Mouse (Mus musculus) layer of hippocampus, postnatal 36 days (tissue): ENCODE data around the gene Dad1. TPM values are rescaled to one million over a fixed set of nuclear protein-coding genes. Genes with fewer than 3 reads are reported as not detected.

Experiments
- DNase-seq, 2 experiments: peaks; one replicate each; pipeline ENCODE4 v3.0.0; 2022
- total RNA-seq, 2 experiments: library from RNA; stranded (reverse); gene quantifications; 2 replicates each; pipeline ENCODE4 v1.2.3; 2021

Gene Dad1
- total RNA-seq, 2 experiments from 2014 or later, result 123 to 131 TPM

DNA sequence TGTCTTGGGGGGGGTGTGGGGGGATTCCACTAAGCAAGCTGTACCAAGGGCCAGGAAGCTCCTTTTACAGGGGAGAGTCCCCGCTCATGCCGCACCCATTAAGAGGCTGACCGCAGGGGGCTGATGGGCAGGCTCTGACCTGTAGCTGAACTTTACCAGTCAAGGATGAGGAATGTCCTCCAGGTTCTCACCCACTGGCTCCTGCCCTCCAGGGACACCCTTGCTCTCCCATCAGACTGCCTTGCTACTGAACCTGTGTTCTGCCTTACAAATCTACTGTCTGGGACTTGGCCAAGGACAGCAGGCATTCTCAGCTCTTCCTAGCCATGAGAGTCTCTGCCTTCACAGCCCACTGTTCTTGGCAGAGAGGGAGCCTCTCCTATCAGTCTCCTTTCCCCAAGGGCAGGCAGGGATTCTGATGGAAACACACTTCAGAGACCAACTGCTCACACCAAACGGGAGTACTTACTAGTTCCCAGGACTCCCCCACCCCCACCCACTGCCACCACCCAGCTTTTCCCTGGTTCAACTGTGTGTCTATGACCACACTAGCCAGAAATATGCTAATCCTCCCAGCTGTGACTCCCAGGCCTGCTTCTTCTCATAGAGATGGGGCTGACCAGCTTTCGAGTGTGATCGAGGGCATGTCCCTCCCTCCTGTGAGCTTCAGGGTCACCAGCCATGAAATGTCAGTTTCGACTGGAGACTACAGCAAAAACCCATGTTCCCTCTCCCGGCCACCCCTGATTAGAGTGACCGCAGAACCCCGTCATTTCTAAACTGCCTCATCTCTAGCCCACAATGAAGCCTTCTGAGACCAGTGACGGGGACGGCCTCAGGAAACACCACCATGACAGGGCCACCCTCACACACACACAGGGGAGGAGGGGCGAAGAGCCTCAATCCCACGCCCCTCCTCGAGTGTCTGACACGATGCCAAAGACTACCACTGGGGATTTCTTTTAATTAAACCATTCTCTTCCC is 29.1 kb downstream of the Dad1 start:
- no peak for DNase-seq

DNA sequence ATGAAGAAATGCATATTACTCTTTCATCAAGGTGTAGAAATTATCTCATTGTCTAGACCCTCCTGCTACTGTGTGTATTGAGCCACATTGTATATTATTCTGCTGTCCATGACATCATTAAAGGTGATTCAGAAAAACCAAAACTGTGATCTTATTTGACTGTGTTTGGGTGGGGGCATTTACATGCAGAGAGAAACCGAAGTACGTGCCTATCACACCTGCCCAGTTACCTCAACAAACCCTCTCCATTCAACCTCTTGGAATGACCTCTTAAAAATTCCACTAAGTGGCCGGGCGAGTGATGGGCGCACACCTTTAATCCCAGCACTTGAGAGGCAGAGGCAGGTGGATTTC is 29.9 kb downstream of the Dad1 start:
- no peak for DNase-seq

DNA sequence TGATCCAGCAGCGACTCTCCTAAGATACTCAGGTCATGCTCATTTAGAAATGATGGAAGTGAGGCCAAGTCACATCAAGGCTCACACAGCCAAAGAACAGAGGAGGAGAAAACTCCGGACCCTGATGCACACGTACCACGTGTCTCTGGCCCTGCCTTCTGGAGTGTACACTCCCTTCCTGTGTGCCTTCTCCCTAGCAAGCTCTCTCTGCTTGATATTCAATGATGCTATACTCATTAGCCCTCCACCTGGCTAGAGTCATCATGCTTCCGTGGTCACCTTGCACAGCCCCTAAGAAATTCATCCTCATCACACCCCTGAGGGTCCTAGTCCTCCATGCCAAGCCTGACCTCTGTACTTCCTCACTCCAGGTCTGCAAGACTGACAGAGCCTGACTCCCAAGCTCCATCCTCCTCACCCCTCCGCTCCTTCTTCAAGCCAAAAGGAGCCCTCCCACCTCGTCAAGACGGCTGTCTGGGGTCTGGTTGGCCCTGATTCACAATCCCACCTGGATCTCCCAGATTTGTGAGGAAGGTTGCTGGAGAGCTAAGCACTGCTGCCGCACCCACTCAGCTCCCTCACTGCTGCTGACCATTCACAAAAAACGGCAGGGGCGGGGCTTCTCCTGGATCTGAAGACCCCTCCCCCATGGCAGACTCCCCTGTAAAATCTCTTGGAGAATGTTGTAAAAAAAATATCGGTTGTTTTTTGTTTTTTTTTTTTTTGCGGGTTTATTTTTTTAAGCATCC is 30.4 kb downstream of the Dad1 start:
- DNase-seq, result no peak

DNA sequence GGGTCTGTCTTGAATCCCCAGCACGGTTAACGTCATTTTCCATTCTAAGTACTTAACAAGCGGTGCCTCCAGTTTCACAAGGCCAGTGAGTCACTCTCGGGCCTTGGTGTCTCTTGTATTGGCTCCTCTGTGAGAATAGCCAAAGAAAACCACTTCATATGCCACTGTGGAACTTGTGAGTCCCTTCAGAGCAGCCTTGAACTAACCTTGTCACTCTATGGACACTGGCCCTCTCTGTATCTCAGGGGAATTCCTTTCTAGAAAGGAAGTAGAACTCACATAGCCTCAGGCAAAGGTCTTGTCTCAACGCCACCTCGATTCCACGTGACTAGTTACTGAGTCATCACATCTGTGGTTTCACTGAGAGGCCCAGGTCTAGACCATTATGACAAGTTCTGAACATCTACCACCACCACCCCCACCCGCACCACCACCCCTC is 31.6 kb downstream of the Dad1 start:
- DNase-seq, result no peak

DNA sequence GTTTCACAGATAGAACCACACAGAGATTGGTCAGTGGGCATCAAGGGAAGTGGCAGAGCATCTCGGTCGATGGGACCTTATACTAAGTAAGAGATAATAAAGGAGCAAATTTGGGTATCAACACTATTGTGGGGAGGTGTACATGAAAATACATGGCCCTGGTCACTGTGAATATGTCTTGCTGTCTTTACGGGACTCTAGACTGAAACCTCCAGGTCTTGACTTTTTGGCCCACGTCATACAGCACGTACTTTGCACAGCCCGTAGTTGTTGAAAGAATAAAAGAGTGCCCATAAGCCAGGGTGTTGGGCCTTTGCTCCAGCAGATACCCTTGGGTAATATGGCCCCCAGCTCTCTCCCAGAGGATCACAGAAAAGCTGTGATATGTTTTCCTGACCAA is 32.3 kb downstream of the Dad1 start:
- DNase-seq, result no peak

DNA sequence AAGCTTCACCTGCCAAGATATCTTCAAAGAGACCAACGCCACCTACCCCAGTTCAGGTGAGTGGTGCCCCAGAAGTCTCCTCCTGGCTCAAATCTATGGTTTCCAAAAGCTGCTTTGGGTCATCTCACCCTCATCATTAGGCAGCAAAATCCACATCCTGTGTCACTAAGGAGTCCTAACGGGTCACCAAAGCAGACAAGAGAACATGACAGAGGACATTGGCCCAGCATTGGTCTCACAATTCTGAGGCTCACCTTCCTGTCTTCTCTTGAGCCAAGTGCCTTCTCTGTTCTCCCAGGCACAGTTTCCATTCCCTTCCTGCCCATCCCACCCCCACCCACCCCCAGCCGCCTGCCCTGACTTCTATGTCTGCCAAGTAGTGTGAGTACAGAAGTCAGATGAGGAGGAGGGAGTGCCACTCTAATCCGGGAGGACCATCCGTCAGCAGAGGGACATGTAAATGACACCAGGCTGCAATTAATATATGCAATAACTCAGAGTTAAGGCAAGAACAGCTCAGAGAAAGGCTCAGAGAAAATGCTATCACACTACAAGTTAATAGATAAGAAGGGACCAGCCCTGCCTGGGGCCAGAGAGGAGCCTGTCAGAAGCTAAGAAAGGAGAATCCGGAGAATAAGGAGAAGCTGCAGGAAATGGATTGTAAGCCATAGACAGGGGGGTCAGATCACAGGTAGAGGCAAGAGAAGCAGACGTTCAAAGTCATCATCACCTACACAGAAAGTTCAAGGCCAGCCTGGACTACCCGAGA is 33.0 kb downstream of the Dad1 start:
- no peak for DNase-seq

DNA sequence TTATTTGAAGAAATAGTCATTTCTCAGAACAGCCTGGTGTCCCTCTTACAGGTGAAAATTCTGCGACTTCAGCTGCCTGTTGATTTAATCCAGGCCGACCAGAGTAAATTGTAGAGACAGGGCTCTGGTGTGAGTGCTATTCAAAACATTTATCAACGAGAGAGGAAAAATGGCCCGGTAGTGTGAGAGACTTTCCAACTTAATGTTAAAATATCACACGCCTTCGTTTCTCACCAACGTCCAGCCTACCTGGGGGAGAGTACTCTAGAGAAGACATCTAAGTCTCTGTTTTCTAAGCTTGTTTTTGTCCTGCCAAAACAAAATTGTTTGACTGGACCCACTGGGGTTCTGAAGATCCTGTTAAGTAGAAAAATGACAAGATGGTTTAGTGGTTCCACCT is 34.1 kb downstream of the Dad1 start:
- no peak for DNase-seq

DNA sequence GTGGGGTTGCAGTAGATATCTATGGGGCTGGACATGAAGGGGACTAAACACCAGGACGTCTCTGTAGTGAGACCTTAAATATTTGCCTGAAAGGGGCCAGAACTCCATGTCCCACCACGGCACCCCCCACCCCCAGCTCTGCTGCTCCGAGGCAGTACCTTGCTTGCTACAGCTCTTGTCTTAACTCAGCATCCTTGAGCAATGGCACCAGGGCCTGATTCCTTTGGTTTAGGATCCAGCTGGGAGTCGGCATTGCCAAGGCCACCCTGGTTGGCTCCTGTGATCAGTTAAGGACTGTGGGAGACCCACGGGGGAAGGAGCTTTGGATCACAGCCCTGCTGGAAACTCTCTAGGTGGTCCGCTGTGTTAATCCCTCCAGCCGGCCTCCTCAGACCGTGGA is 34.6 kb downstream of the Dad1 start:
- DNase-seq, result no peak

DNA sequence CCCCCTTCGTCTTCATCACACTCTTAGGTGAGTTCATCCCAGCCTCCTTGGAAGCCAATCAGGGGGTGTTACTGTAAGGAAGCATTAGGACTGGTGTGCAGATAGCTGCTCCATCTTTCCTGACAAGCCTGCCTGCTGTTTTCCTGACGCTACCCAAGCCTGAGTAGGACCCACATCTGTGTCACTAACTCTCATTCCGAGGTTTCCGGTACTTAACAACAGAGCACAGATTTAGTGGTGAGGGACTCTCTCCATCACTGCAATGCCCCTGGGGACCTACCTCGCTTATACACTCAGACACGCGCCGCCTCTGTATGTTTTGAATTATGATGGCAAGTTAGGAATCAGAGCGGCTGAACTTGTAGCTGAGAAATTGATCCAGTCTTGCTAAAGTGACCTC is 35.2 kb downstream of the Dad1 start:
- no peak for DNase-seq

DNA sequence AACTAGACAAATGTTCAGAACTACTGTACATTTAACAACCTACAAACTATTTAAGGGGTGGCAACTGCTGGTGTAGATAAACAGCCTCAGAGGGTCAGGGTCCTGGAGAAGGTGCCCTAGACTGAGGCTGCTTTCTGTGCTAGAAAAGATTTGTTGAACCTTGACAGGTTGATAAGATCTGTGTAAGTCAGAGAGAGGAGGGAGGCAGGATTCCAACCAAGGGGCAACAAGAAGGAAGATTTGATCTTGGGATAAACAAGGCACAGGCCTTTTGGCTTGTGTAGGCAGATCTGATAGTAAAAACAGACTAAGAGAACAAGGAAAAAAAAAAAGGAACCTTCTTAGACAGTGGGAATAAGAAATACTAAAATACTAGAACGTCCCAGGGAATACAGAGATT is 35.7 kb downstream of the Dad1 start:
- no peak for DNase-seq

DNA sequence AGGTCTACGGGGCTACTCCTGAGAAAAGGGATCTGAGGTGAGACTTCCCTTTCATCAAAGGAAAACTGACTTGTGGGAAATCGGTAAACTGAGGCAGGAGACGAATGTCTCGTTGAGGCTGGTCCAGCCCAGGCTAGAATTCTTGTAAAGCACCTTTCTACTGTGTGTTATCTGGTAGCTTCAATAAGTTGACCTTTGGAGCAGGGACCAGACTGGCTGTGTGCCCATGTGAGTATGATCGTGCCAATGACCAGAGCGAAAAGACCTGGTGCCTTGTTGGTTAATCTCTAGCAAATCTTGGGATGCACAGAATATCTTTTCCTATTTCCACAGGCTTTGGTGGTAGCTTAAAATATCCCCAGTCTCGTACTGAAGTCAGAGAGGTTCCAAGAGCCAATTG is 37.8 kb downstream of the Dad1 start:
- no peak for DNase-seq

DNA sequence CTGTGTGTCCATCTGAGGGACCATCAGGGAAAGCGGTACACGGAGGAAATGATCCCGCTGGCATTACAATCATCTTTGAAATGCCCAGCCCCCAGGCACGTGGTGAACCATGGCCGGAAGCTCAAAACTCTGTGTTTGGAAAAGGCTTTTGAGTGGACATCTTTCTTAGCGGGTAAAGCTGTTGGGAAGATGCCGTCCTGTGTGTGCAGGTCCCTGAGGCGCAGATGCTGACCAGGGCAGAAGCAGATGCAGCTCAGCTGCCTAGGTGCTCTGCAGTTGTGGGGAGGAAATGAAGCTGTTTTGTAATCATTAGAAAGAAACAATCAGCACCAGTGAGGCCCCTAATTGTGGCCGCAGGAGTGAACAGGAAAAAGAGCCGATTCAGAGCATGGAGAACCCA is 39.0 kb downstream of the Dad1 start:
- DNase-seq, result no peak

DNA sequence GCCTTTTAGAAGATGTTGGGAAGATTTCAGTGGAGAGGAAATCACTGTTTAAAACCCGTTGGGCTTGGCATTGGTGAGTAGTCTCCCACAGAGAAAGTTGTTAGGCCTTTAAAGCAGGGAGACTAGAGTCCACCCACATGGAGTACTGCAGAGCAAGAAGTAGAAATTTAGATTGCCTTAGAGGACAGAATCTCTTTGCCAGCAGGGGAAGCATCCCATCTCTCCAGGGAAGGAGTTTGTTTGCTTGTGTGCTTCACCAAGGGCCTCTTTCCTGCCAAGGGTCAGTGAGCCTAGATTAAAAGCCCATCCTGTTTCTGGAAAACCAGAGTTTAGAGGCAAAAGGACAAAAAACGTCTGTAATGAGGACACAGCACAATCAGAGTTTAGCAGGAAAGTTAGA is 39.4 kb downstream of the Dad1 start:
- no peak for DNase-seq

DNA sequence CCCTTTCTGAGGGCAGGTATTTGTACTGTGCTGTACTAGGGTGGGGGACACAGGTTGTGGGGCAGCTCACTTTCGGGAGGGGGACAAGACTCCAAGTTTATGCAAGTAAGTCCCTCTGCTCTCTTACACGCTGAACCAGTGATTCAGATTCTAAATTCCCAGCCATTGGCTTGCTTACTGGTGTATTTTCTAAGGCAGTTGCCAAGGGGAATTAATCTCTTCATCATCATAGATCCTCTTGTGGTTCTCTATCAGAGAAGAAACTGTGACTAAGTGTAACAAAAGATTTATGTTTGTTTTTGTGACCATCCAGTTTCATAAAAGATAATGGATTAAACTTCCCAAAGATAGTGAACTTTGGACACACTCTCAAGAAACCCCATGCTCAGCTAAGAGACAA is 40.2 kb downstream of the Dad1 start:
- no peak for DNase-seq

DNA sequence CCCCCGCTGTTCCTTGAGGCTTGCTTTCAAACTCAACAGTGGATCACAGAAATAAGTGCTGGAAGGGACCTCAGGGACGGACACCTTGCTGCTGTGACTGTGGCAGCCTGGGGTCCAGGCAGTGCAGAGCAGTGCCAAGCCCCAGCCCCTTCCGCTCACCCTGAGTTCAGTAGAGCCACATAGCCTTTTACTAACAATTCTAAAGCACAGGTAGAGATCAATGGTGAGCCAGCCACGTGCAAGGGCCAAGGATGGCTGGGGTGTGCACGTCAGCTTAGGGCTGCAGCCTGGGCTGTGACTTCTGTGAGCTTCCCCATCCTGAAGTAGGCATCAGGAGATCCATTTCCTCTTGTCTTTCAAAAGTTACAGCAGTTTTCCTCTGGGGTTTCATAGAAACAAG is 42.1 kb downstream of the Dad1 start:
- DNase-seq, result no peak

DNA sequence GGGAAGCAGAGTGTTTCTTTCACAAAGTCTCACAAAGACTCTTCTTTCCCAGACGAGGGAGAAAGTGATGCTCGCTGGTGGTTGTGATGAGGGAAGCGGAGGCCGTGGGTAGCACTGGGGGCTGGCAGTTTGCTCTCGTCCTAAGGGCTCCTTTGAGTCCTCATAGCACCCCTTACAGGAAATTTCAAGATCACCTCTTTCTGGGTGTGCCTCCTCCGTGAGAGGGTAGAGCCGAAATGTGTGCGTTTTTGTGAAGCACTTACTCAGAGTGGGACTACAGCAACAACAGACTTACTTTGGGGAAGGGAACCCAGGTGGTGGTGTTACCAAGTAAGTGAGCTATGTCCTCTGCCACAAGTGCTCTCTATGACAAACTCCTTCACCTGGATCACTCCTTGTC is 42.7 kb downstream of the Dad1 start:
- no peak for DNase-seq

DNA sequence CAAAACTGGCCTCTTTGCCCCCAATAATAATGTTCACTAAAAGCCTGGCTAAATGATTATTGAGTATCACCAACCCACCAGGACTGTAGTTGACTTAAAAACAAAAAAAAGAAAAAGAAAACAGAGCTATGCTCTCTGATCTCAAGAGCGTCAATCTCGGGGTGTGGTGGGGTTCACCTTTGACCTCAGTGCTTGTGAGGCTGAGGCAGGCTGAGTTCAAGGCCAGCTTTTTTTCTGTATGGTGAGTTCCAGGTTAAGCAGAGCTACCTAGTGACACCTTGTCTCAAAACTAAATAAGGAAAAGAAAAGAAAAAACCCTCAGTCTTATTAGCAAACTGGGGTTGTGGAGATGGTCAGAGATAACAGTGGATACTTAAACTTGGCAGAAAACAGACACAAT is 43.5 kb downstream of the Dad1 start:
- DNase-seq, result no peak

DNA sequence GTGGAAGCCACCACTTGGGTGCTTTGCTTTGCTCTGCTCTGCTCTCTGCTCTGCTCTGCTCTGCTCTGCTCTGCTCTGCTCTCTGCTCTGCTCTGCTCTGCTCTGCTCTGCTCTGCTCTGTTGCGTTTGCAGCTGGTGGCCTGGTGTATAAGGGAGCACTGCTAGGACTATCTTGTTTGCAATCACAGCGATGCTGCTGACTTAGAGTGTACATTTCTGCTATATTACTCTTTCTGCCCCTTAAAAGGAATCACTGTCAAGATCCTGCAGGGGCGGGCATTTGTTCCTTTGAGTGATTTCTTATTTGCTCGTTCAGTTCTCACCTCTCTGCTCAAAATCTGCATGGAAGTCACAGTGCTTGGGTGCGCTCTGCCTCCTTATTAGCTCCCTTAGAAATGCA is 44.0 kb downstream of the Dad1 start:
- no peak for DNase-seq

DNA sequence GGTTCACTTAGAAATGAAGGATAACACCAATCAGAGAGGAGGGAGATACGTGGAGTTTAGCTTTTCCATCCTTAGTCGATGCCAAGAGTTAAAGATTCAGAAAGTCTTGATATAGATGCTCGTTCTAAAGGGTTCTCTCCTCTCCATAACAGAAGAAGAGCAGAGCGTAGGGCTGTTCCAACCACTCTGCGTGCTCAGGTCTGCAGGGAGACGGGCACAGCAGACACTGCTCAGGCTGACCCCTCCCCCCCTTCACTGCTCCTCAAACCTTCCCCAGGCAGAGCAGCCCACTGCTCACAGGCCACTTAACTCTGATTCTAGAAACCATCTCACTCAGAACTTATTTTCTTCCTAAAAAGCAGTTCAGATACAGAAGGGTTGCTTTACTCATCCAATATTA is 45.2 kb downstream of the Dad1 start:
- no peak for DNase-seq

DNA sequence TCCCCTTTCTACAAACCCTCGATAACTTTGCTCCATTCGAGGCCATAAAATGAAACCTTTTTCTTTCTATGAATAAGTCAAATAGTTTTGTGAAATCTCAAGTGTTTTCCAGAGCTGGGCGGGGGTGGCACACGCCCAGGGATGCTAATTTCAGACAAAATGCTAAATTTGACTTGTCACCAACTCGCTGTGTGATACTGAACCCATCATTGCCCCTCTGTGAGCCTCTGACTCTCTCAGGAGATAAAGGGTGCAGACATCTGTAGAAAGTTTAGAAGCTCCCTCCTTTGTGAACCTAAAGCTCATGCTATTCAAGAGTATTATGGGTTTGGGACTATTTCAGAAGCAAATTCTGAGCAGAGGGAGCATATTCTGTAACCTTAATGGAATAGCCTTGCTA is 46.0 kb downstream of the Dad1 start:
- no peak for DNase-seq

DNA sequence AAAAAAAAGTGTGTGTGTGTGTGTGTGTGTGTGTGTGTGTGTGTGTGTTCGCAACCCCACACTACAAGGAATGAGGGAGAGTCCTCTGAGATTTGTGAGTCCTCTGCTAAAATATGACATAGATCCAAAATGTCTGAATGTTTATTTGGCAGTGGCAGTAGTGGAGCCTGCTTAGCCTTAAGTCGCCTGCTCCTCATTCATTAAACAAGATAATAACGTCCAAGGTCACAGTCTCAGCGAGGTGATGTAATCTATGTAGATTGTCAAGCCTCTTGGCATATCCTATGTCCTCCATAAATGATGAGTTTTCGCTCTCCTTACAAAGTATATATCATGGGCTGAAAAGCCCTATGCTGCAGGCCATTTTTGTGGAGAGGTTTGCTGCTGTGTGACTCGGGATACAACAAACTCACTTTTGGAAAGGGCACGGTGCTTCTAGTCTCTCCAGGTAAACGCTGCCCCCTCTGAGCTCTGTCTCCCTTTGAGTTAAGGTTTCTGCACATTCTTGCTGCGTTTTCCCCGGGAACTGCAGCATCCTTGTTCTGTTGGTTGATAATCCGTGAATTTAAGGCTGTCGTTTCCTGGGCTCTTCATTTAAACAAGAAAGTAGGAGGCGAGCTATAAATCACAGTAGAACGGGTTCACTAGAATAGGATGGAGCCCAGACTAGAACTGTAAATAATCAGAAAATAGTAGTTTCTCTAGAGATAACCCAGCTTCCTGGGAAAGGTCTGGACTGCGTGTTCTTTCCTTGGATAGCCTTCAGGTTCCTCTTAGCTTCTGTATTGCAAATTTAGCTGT is 47.0 kb downstream of the Dad1 start:
- no peak for DNase-seq

DNA sequence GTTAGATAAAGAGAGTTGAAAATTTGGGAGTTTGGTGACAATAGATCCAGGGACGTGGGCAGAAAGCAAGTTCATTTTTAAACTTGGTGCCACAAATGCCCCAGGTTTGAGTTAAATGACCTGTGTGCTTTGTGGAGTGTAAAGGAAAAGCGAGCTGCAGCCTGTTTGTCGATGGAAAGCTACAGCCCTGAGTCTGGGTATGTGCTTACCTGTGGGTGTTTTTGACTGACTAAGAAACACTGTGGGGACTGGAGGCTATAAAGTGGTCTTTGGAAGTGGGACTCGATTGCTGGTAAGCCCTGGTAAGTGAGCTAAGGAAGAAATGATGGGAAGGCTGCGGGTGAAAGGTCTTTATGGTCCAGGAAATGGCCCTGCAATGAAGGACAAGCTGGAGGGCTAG is 47.6 kb downstream of the Dad1 start:
- no peak for DNase-seq
